Mouse (Mus musculus) kidney, embryonic 15.5 days (tissue): ENCODE measurements around the gene Stx3. TPM values are rescaled to one million over a fixed set of nuclear protein-coding genes. Genes with fewer than 3 reads are reported as not detected.

Source experiments
- ATAC-seq: fragments of 200-750 bp; cut with Nextera tagmentation; replicated peaks from 2 replicates; pipeline ENCODE4 v1.8.0; 2017; ENCODE audit warnings: moderate TSS enrichment; ENCODE audit not compliant: low FRiP score
- H3K27ac ChIP-seq: fragments of 300-500 bp; sonication (generic); 2 replicates; pipeline ENCODE4 v1.5.1; 2015; ENCODE audit warnings: mild to moderate bottlenecking, inconsistent platforms
- H3K27me3 ChIP-seq: fragments of 300-500 bp; sonication (generic); 2 replicates; pipeline ENCODE4 v1.6.1; 2015; ENCODE audit warnings: inconsistent platforms
- H3K36me3 ChIP-seq: fragments of 300-500 bp; sonication (generic); 2 replicates; pipeline ENCODE4 v1.6.1; 2015; ENCODE audit warnings: inconsistent platforms
- H3K4me1 ChIP-seq: fragments of 300-500 bp; sonication (generic); 2 replicates; pipeline ENCODE4 v1.6.1; 2015; ENCODE audit warnings: inconsistent platforms
- H3K4me2 ChIP-seq: fragments of 300-500 bp; sonication (generic); 2 replicates; pipeline ENCODE4 v1.6.1; 2015; ENCODE audit warnings: moderate library complexity, mild to moderate bottlenecking, inconsistent platforms
- H3K4me3 ChIP-seq: fragments of 300-500 bp; sonication (generic); replicated peaks from 2 replicates; pipeline ENCODE4 v1.5.1; 2015; ENCODE audit warnings: mild to moderate bottlenecking, inconsistent platforms
- H3K9ac ChIP-seq: fragments of 300-500 bp; sonication (generic); 2 replicates; pipeline ENCODE4 v1.6.1; 2015; ENCODE audit warnings: mild to moderate bottlenecking, inconsistent platforms
- H3K9me3 ChIP-seq: fragments of 300-500 bp; sonication (generic); replicated peaks from 2 replicates; pipeline ENCODE4 v1.6.1; 2016; ENCODE audit warnings: inconsistent platforms
- WGBS: fragments of 180-500 bp; shearing (Covaris S2); methylation state at CpG from one replicate; pipeline ENCODE4 v1.1.7; 2015; ENCODE audit warnings: mixed read lengths; 5-methylcytosine and 5-hydroxymethylcytosine counted together
- polyA plus RNA-seq: library from polyadenylated mRNA; unstranded; fragments of >200 nt; fragmentation: Nextera tagmentation; extraction: Ambion mirVana; gene quantifications from 2 replicates; pipeline ENCODE4 v1.2.1, GENCODE M21; 2015

Gene Stx3
- polyA plus RNA-seq, 1 experiment from 2014 or later, result 20.4 TPM

- Histone ChIP-seq H3K27me3 (no peaks in the 10 kb centered on the region), H3K27ac (no peak overlapping the region), H3K36me3 (peaks cover 20% of the 10 kb centered on the region), H3K4me3 (peak overlapping the region; percentile 74), H3K9ac (no peak overlapping the region), H3K9me3 (no peaks in the 10 kb centered on the region), H3K4me1 (peaks cover 10% of the 10 kb centered on the region), H3K4me2 (peak overlapping the region; percentile 79)
- WGBS, result 90% methylated on average over 5 of the region's 5 CpGs
- peak; percentile 13; the same call in 1 of the 2 replicates for ATAC-seq
Observed at GRCm38 (mm10) chr19:11769257-11769920, 49.8 kb downstream of the Stx3 start.

DNA sequence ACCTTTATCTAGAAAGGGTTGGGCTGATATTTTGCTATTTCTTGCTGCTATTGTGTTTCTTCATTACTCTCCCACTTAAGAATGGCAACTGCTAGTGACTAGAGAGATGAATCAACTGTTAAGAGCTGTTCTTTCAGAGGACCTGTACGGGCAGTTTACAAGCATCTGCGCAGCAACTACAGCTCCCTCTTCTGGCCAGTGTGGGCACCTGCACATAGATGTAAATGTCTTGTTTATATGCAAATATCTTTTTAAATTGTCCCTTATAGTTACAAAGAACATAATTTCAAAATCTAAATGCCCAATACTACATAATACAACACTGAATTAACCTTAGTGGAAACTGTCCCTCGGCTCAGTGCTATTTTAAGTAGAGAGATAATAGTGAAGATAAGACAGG, 51.0 kb downstream of the Stx3 start:
- Histone ChIP-seq H3K4me3 (no peak overlapping the region), H3K27ac (no peak overlapping the region), H3K9ac (no peak overlapping the region), H3K27me3 (no peaks in the 10 kb centered on the region), H3K36me3 (peaks cover 8% of the 10 kb centered on the region), H3K4me2 (no peak overlapping the region), H3K9me3 (no peaks in the 10 kb centered on the region), H3K4me1 (peaks cover 10% of the 10 kb centered on the region)
- 18% methylated on average over 3 of the region's 3 CpGs for WGBS
- no peak for ATAC-seq

- peaks cover 10% of the 10 kb centered on the region for H3K4me1 ChIP-seq
- H3K9me3 ChIP-seq, result no peaks in the 10 kb centered on the region
- no peak overlapping the region for H3K4me3 ChIP-seq
- ATAC-seq, result no peak
- H3K36me3 ChIP-seq, result no peaks in the 10 kb centered on the region
- no peak overlapping the region for H3K9ac ChIP-seq
- H3K27me3 ChIP-seq, result 0 out of 2 replicates have a peak, but pooled peaks cover 5% of the 10 kb centered on the region
- H3K4me2 ChIP-seq, result no peak overlapping the region
- no peak overlapping the region for H3K27ac ChIP-seq
- 63% methylated on average over 4 of the region's 4 CpGs for WGBS
Observed at GRCm38 (mm10) chr19:11766413-11766812, 52.8 kb downstream of the Stx3 start.

GRCm38 (mm10) chr19:11765059-11765458, 54.1 kb downstream of the Stx3 start:
- H3K27me3 ChIP-seq, result 0 out of 2 replicates have a peak, but pooled peaks cover 9% of the 10 kb centered on the region
- 82% methylated on average over 3 of the region's 3 CpGs for WGBS
- no peak for ATAC-seq
- 0 out of 2 replicates have a peak, but pooled peaks cover 3% of the 10 kb centered on the region for H3K4me1 ChIP-seq
- H3K4me2 ChIP-seq, result no peak overlapping the region
- H3K36me3 ChIP-seq, result no peaks in the 10 kb centered on the region
- H3K27ac ChIP-seq, result no peak overlapping the region
- H3K9ac ChIP-seq, result no peak overlapping the region
- H3K4me3 ChIP-seq, result no peak overlapping the region
- no peaks in the 10 kb centered on the region for H3K9me3 ChIP-seq

- no peaks in the 10 kb centered on the region for H3K9me3 ChIP-seq
- H3K9ac ChIP-seq, result no peak within 1 kb of the TSS
- 82% methylated on average over 2 of the region's 2 CpGs for WGBS
- H3K27ac ChIP-seq, result no peak within 1 kb of the TSS
- ATAC-seq, result no peak
- no peak within 1 kb of the TSS for H3K4me3 ChIP-seq
- H3K36me3 ChIP-seq, result no peaks in the 10 kb centered on the region
- no peaks in the 10 kb centered on the region for H3K4me1 ChIP-seq
- H3K27me3 ChIP-seq, result no peaks in the 10 kb centered on the region
- no peak within 1 kb of the TSS for H3K4me2 ChIP-seq
Observed at GRCm38 (mm10) chr19:11747298-11747697, 71.9 kb downstream of the Stx3 start, which contains the start of gene Gif. Gene Gif, plus strand, starts transcription at chr19:11747554.

- no peak for ATAC-seq
- Histone ChIP-seq H3K36me3 (no peaks in the 10 kb centered on the region), H3K4me3 (no peak overlapping the region), H3K27ac (no peak overlapping the region), H3K27me3 (no peaks in the 10 kb centered on the region), H3K4me1 (no peaks in the 10 kb centered on the region), H3K9me3 (no peaks in the 10 kb centered on the region), H3K9ac (no peak overlapping the region), H3K4me2 (no peak overlapping the region)
Observed at GRCm38 (mm10) chr19:11745680-11746079, 73.5 kb downstream of the Stx3 start.

DNA sequence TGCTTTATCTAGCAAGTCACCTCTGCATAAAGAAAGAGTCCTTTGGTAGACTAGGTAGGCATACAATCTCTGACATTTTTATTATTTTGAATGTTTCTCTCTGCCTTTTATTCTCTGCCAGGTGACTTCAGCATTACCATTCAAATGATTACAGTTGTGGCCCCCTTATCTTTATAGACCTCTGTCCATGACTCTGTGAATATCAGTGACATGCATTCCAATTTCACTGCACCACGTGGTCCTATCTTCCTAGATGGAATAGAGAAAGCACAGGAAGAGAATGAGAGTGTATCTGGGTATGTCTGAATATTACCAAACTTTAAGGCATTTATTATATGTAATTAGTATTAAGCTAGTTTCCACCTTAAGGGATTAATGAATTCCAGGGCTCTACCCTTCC, 82.7 kb downstream of the Stx3 start:
- no peak overlapping the region for H3K4me2 ChIP-seq
- H3K9ac ChIP-seq, result no peak overlapping the region
- H3K36me3 ChIP-seq, result no peaks in the 10 kb centered on the region
- H3K4me3 ChIP-seq, result no peak overlapping the region
- no peaks in the 10 kb centered on the region for H3K4me1 ChIP-seq
- ATAC-seq, result no peak
- 52% methylated on average over 1 of the region's 1 CpGs for WGBS
- no peaks in the 10 kb centered on the region for H3K27me3 ChIP-seq
- H3K27ac ChIP-seq, result no peak overlapping the region
- H3K9me3 ChIP-seq, result no peaks in the 10 kb centered on the region

GRCm38 (mm10) chr19:11730278-11730677, 88.9 kb downstream of the Stx3 start:
- Histone ChIP-seq H3K4me2 (no peak overlapping the region), H3K9me3 (no peaks in the 10 kb centered on the region), H3K4me1 (no peaks in the 10 kb centered on the region), H3K27ac (no peak overlapping the region), H3K36me3 (no peaks in the 10 kb centered on the region), H3K4me3 (no peak overlapping the region), H3K9ac (no peak overlapping the region), H3K27me3 (no peaks in the 10 kb centered on the region)
- no peak for ATAC-seq
- 73% methylated on average over 1 of the region's 1 CpGs for WGBS

GRCm38 (mm10) chr19:11727304-11727703, 91.9 kb downstream of the Stx3 start:
- H3K4me1 ChIP-seq, result no peaks in the 10 kb centered on the region
- H3K4me2 ChIP-seq, result no peak overlapping the region
- WGBS, result 91% methylated on average over 5 of the region's 5 CpGs
- no peaks in the 10 kb centered on the region for H3K9me3 ChIP-seq
- H3K27me3 ChIP-seq, result no peaks in the 10 kb centered on the region
- H3K36me3 ChIP-seq, result no peaks in the 10 kb centered on the region
- H3K9ac ChIP-seq, result no peak overlapping the region
- no peak overlapping the region for H3K27ac ChIP-seq
- no peak for ATAC-seq
- no peak overlapping the region for H3K4me3 ChIP-seq

- H3K27me3 ChIP-seq, result no peaks in the 10 kb centered on the region
- H3K4me2 ChIP-seq, result no peak overlapping the region
- no peaks in the 10 kb centered on the region for H3K4me1 ChIP-seq
- no peaks in the 10 kb centered on the region for H3K36me3 ChIP-seq
- no peak for ATAC-seq
- H3K9ac ChIP-seq, result no peak overlapping the region
- 84% methylated on average over 2 of the region's 2 CpGs for WGBS
- H3K9me3 ChIP-seq, result no peaks in the 10 kb centered on the region
- H3K27ac ChIP-seq, result no peak overlapping the region
- H3K4me3 ChIP-seq, result no peak overlapping the region
Observed at GRCm38 (mm10) chr19:11725915-11726314, 93.3 kb downstream of the Stx3 start.

Other genes starting within 250 kb of the Stx3 start
- gene Ms4a6d, start 214.6 kb downstream of the Stx3 start, polyA plus RNA-seq, result 2.8 and 4.2 TPM in 2 replicates
- gene Ms4a2, start 195.7 kb downstream of the Stx3 start, polyA plus RNA-seq, result 1.3 and 2.0 TPM in 2 replicates
- 0.17 and 0.55 TPM in 2 replicates for gene Ms4a3, start 178.6 kb downstream of the Stx3 start, polyA plus RNA-seq
- gene Oosp2, start 158.8 kb downstream of the Stx3 start, polyA plus RNA-seq, result not detected in 2 replicates
- gene Oosp1, start 128.3 kb downstream of the Stx3 start, polyA plus RNA-seq, result not detected in 2 replicates
- gene Oosp3, start 122.3 kb downstream of the Stx3 start, polyA plus RNA-seq, result not detected in 2 replicates
- not detected in 2 replicates for gene Gif, start 71.8 kb downstream of the Stx3 start, polyA plus RNA-seq
- gene Mrpl16, start 49.0 kb downstream of the Stx3 start, polyA plus RNA-seq, result 52.2 and 52.6 TPM in 2 replicates
- not detected in 2 replicates for gene Olfr1417, start 19.8 kb upstream of the Stx3 start, polyA plus RNA-seq
- not detected in 2 replicates for gene Olfr1418, start 41.7 kb upstream of the Stx3 start, polyA plus RNA-seq
- not detected in 2 replicates for gene Olfr1419, start 55.7 kb upstream of the Stx3 start, polyA plus RNA-seq
- 0.16 TPM in 1 of 2 replicates, not detected in the other for gene Olfr1420, start 67.2 kb upstream of the Stx3 start, polyA plus RNA-seq
- 19.3 and 20.1 TPM in 2 replicates for gene Patl1, start 93.0 kb upstream of the Stx3 start, polyA plus RNA-seq
- 3.9 and 4.2 TPM in 2 replicates for gene Osbp, start 146.5 kb upstream of the Stx3 start, polyA plus RNA-seq
- gene Olfr1423, start 221.9 kb upstream of the Stx3 start, polyA plus RNA-seq, result not detected in 2 replicates
- not detected in 2 replicates for gene Olfr1424, start 243.3 kb upstream of the Stx3 start, polyA plus RNA-seq